In genomic region chr17:6600216-6600911, GRCm38 (mm10) we compare ENCODE assay signal across 11 mouse cellular contexts. TPM values are rescaled to one million over a fixed set of nuclear protein-coding genes. Genes with fewer than 3 reads are reported as not detected.
DNase-seq lines count a peak whose midpoint lies in the region; TF ChIP-seq lines count a peak whose summit lies in the region.
"Not testable (repeated sequence)": the region's sequence is repeated elsewhere in the genome, so short reads cannot be mapped to it uniquely, and the experiment has no call there.
"Had no signal": no experiment of that assay in that cellular context is flagged by ENCODE, and none has a peak within 500 bp of the region (broad histone marks: within the 10 kb centered on the region; RNA-seq: fewer than 3 reads in every experiment).

No protein-coding gene starts in this region.

- H3K27me3 ChIP-seq in CH12.LX (replicated peaks) = not testable (repeated sequence)

- not testable (repeated sequence) for TF ChIP-seq RAD21 in CH12.LX (IDR thresholded peaks at IDR 0.05; ENCODE audit: low read depth, low read length)

- not testable (repeated sequence) for TF ChIP-seq POLR2A in CH12.LX (IDR thresholded peaks at IDR 0.05; ENCODE audit: low read depth, low read length)

- not testable (repeated sequence) for H3K9ac ChIP-seq in CH12.LX (ENCODE audit: insufficient read depth, low read depth)

- DNase-seq in CH12.LX (ENCODE audit: extremely low read depth) = not testable (repeated sequence)
- peak; percentile 54 for DNase-seq in adrenal gland, adult 8-10 months
- peak; percentile 50 for DNase-seq in cerebellum, adult 9-10 months
- DNase-seq in gastrocnemius, adult 8-10 months (ENCODE audit: low spot score in 2 of 2) = peak; percentile 50
- peak; percentile 55 for DNase-seq in heart, adult 8-10 months (ENCODE audit: low spot score)
- DNase-seq in heart, postnatal 4 days = peak; percentile 31
- peak; percentile 23 for DNase-seq in lung, postnatal 25 days (ENCODE audit: low spot score)
- peak; percentile 18 for DNase-seq in right cerebral cortex, postnatal 4 days

- not testable (repeated sequence) for TF ChIP-seq EP300 in CH12.LX (IDR thresholded peaks at IDR 0.05; ENCODE audit: low read length)

- not testable (repeated sequence) for H3K4me1 ChIP-seq in CH12.LX (ENCODE audit: control insufficient read depth in 1 of 2, insufficient read depth in 2 of 2)

- dilution Hi-C loops in CH12.LX (cut with MboI; ENCODE audit: extremely low pct_ligation_motif_present, extremely low pct_unique_long_range_greater_than_20kb, low sequenced_read_pairs) = not testable (repeated sequence)

- H3K9me3 ChIP-seq in CH12.LX (replicated peaks; ENCODE audit: low read length) = not testable (repeated sequence)

- H3K79me2 ChIP-seq in CH12.LX (replicated peaks; ENCODE audit: control insufficient read depth, extremely low read depth, insufficient read depth, poor library complexity, severe bottlenecking) = not testable (repeated sequence)

- H3K36me3 ChIP-seq in CH12.LX (replicated peaks in 1 of 2; ENCODE audit: control insufficient read depth in 1 of 2, insufficient read depth in 1 of 2, low read length in 1 of 2) = not testable (repeated sequence)

- in situ Hi-C loops in CH12.LX (cut with MboI; ENCODE audit: low pct_ligation_motif_present, low pct_unique_long_range_greater_than_20kb, low sequenced_read_pairs) = not testable (repeated sequence)

- not testable (repeated sequence) for TF ChIP-seq CTCF in CH12.LX (conservative IDR thresholded peaks at IDR 0.05 in 1 of 2, IDR thresholded peaks at IDR 0.05 in 1 of 2; ENCODE audit: low read depth in 2 of 2, low read length in 2 of 2)

- H3K4me3 ChIP-seq in CH12.LX (replicated peaks in 1 of 3; ENCODE audit: low read depth in 2 of 3, low read length in 2 of 3, poor library complexity in 1 of 3) = not testable (repeated sequence)

- not testable (repeated sequence) for H3K27ac ChIP-seq in CH12.LX (ENCODE audit: insufficient read depth, low read depth)

- peak overlapping the region; percentile 29; the same call in 1 of the 2 replicates for H3K4me2 ChIP-seq in CH12.LX (ENCODE audit: insufficient read depth, low read depth, poor library complexity, severe bottlenecking)

RNA-seq across cellular contexts. Expression of gene Dynlt1c, which starts 1.1 kb away (rescaled TPM):
- total RNA-seq in CH12.LX (2012; rRNA removed) (11.2 and 16.5 TPM in 2 replicates), CH12.LX (2014; rRNA removed) (11.2 and 14.7 TPM in 2 replicates)
- 2.3 and 6.5 TPM in 2 replicates for polyA plus RNA-seq in CH12.LX (2012; ENCODE audit: insufficient read length, low read depth)
- total RNA-seq in adrenal gland, adult 8-10 months (2022) = 10 to 100 TPM in 3 of 4 experiments, 1 to 10 TPM in 1; 5.6 to 23.8 (median 12.6) TPM
- 1 to 10 TPM in 3 of 4 experiments, under 1 TPM in 1; 0.72 to 2.6 (median 1.9) TPM for total RNA-seq in gastrocnemius, adult 8-10 months (2022)
- 1 to 10 TPM; 1.8 to 3.9 (median 2.7) TPM for total RNA-seq in heart, adult 8-10 months (2022)
- 1 to 10 TPM; 5.4 to 8.7 TPM for total RNA-seq in heart, postnatal 4 days (2021)

RNA-seq across cellular contexts. Expression of gene Dynlt1f, which starts 55.3 kb away (rescaled TPM):
- 197 and 215 TPM in 2 replicates for total RNA-seq in CH12.LX (2012; rRNA removed)
- total RNA-seq in CH12.LX (2014; rRNA removed) = 332 and 352 TPM in 2 replicates
- 126 and 165 TPM in 2 replicates for polyA plus RNA-seq in CH12.LX (2012; ENCODE audit: insufficient read length, low read depth)
- 100 to 1,000 TPM in 3 of 4 experiments, 10 to 100 TPM in 1; 99.3 to 120 (median 106) TPM for total RNA-seq in adrenal gland, adult 8-10 months (2022)
- 10 to 100 TPM; 39.0 to 46.3 (median 41.0) TPM for total RNA-seq in gastrocnemius, adult 8-10 months (2022)
- 10 to 100 TPM; 37.9 to 41.6 (median 39.9) TPM for total RNA-seq in heart, adult 8-10 months (2022)
- 100 to 1,000 TPM; 185 TPM for total RNA-seq in heart, postnatal 4 days (2021)

RNA-seq across cellular contexts. Expression of gene Sytl3, which starts 58.5 kb away (rescaled TPM):
- 39.4 and 73.2 TPM in 2 replicates for total RNA-seq in CH12.LX (2012; rRNA removed)
- 27.5 and 27.6 TPM in 2 replicates for total RNA-seq in CH12.LX (2014; rRNA removed)
- polyA plus RNA-seq in CH12.LX (2012; ENCODE audit: insufficient read length, low read depth) = 59.3 and 72.3 TPM in 2 replicates
- total RNA-seq in adrenal gland, adult 8-10 months (2022) = 1 to 10 TPM in 1 of 4 experiments, under 1 TPM in 3; 0.31 to 1.2 (median 0.66) TPM
- under 1 TPM in 1 of 4 experiments, not detected in 3; 0.51 TPM for total RNA-seq in gastrocnemius, adult 8-10 months (2022)
- total RNA-seq in heart, adult 8-10 months (2022) = under 1 TPM in 3 of 4 experiments, not detected in 1; 0.25 to 0.56 (median 0.34) TPM
- under 1 TPM; 0.11 to 0.17 TPM for total RNA-seq in heart, postnatal 4 days (2021)
- polyA plus RNA-seq: embryonic facial prominence, embryonic 10.5 days; limb, embryonic 12.5 days; liver, embryonic 11.5 days had no signal

Comparison
In these comparisons a context has a peak if more than half of its experiments do, and no peak if none do; other contexts are left out.
1. RNA of gene Sytl3, which starts 58.5 kb away (total RNA-seq): 27.5 to 73.2 TPM in CH12.LX; 0.31 to 1.2 TPM in adrenal gland, adult 8-10 months, 0.25 to 0.56 TPM in heart, adult 8-10 months, 0.11 to 0.17 TPM in heart, postnatal 4 days and 0.51 TPM in gastrocnemius, adult 8-10 months; every median in the first group is over 10 times any median in the second.